ENCODE assay signal across 13 mouse cellular contexts in genomic region chr11:108897034-108897433, GRCm38 (mm10).
"Had no signal": no experiment of that assay in that cellular context is flagged by ENCODE, and none has a peak within 500 bp of the region (broad histone marks: within the 10 kb centered on the region; RNA-seq: fewer than 3 reads in every experiment).

No protein-coding gene starts in this region.

- ATAC-seq: lung, postnatal 0 days; midbrain, embryonic 15.5 days had no signal

- H3K9ac ChIP-seq: limb, embryonic 12.5 days; liver, embryonic 15.5 days; midbrain, embryonic 15.5 days; neural tube, embryonic 12.5 days had no signal

- H3K36me3 ChIP-seq: limb, embryonic 12.5 days; liver, embryonic 15.5 days; midbrain, embryonic 15.5 days; neural tube, embryonic 12.5 days had no signal

- H3K27ac ChIP-seq: limb, embryonic 12.5 days; liver, embryonic 15.5 days; midbrain, embryonic 15.5 days; neural tube, embryonic 12.5 days had no signal

- DNase-seq: kidney, postnatal 36 days; layer of hippocampus, adult 9-11 months; layer of hippocampus, postnatal 36 days; liver; lung, adult 2 months; lung, postnatal 36 days; right cerebral cortex, postnatal 25 days; thymus, postnatal 36 days had no signal

- H3K27me3 ChIP-seq: limb, embryonic 12.5 days; midbrain, embryonic 15.5 days; neural tube, embryonic 12.5 days had no signal

- H3K4me1 ChIP-seq: liver, embryonic 15.5 days had no signal

- H3K4me3 ChIP-seq: limb, embryonic 12.5 days; liver, embryonic 15.5 days; midbrain, embryonic 15.5 days; neural tube, embryonic 12.5 days had no signal
